Mouse (Mus musculus): ENCODE measurements around the gene Arhgef2. TPM values are rescaled to one million over a fixed set of nuclear protein-coding genes. Genes with fewer than 3 reads are reported as not detected.

The Arhgef2 gene
- polyA plus RNA-seq, 1 experiment: 361 TPM

GRCm38 (mm10) chr3:88622113-88622940 is 16.6 kb downstream of the Arhgef2 start:
- no peaks in the 10 kb centered on the region for H3K27me3 ChIP-seq (ENCODE audit: control insufficient read depth, insufficient read depth, insufficient read length)
- peak overlapping the region; percentile 96 for H3K4me2 ChIP-seq (ENCODE audit: low read depth)
- peak overlapping the region; percentile 94 for H3K4me3 ChIP-seq
- H3K79me2 ChIP-seq (ENCODE audit: control insufficient read depth, insufficient read depth): peaks cover 97% of the 10 kb centered on the region
- TF ChIP-seq POLR2AphosphoS2 (IDR thresholded peaks at IDR 0.05; ENCODE audit: insufficient read length, low read depth) (peak; percentile 69), MYOD1 (IDR thresholded peaks at IDR 0.05; ENCODE audit: control insufficient read depth in 1 of 3, insufficient read length in 2 of 3, low read depth in 2 of 3) (no peak)
- peak overlapping the region; percentile 62 for H3ac ChIP-seq (ENCODE audit: control insufficient read depth, insufficient read length)
- H3K36me3 ChIP-seq (ENCODE audit: control insufficient read depth, insufficient read depth): peaks cover 38% of the 10 kb centered on the region

GRCm38 (mm10) chr3:88622941-88623345 is 17.2 kb downstream of the Arhgef2 start:
- H3K4me3 ChIP-seq: peak overlapping the region; percentile 94
- peaks cover 34% of the 10 kb centered on the region for H3K36me3 ChIP-seq (ENCODE audit: control insufficient read depth, insufficient read depth)
- H3K79me2 ChIP-seq (ENCODE audit: control insufficient read depth, insufficient read depth): peaks cover 97% of the 10 kb centered on the region
- peak overlapping the region; percentile 62 for H3ac ChIP-seq (ENCODE audit: control insufficient read depth, insufficient read length)
- TF ChIP-seq POLR2A (IDR thresholded peaks at IDR 0.05; ENCODE audit: insufficient read length, low read depth) (peak; percentile 49), USF1 (IDR thresholded peaks at IDR 0.05; ENCODE audit: low read depth) (no peak), POLR2AphosphoS2 (IDR thresholded peaks at IDR 0.05; ENCODE audit: insufficient read length, low read depth) (peak; percentile 78), MYOD1 (IDR thresholded peaks at IDR 0.05; ENCODE audit: control insufficient read depth in 1 of 3, insufficient read length in 2 of 3, low read depth in 2 of 3) (peak in 1 of 3 experiments; percentile 58), TCF3 (IDR thresholded peaks at IDR 0.05; ENCODE audit: insufficient read length, low read depth) (no peak), REST (IDR thresholded peaks at IDR 0.05; ENCODE audit: insufficient read depth, insufficient read length) (no peak), MYOG (IDR thresholded peaks at IDR 0.05; ENCODE audit: control insufficient read depth in 1 of 3, insufficient read depth in 1 of 3, insufficient read length in 2 of 3, low read depth in 2 of 3) (peak in 2 of 3 experiments; percentile 26 to 67)
- no peaks in the 10 kb centered on the region for H3K27me3 ChIP-seq (ENCODE audit: control insufficient read depth, insufficient read depth, insufficient read length)
- peak overlapping the region; percentile 96 for H3K4me2 ChIP-seq (ENCODE audit: low read depth)

GRCm38 (mm10) chr3:88623346-88624135 is 17.8 kb downstream of the Arhgef2 start:
- peak overlapping the region; percentile 94 for H3K4me3 ChIP-seq
- no peaks in the 10 kb centered on the region for H3K27me3 ChIP-seq (ENCODE audit: control insufficient read depth, insufficient read depth, insufficient read length)
- TF ChIP-seq POLR2A (IDR thresholded peaks at IDR 0.05; ENCODE audit: insufficient read length, low read depth) (peak; percentile 42), TCF3 (IDR thresholded peaks at IDR 0.05; ENCODE audit: insufficient read length, low read depth) (no peak), E2F4 (IDR thresholded peaks at IDR 0.05; ENCODE audit: insufficient read depth) (no peak), POLR2AphosphoS2 (IDR thresholded peaks at IDR 0.05; ENCODE audit: insufficient read length, low read depth) (peak; percentile 54)
- peak overlapping the region; percentile 96 for H3K4me2 ChIP-seq (ENCODE audit: low read depth)
- H3K79me2 ChIP-seq (ENCODE audit: control insufficient read depth, insufficient read depth): peaks cover 97% of the 10 kb centered on the region
- peak overlapping the region; percentile 62 for H3ac ChIP-seq (ENCODE audit: control insufficient read depth, insufficient read length)
- peaks cover 29% of the 10 kb centered on the region for H3K36me3 ChIP-seq (ENCODE audit: control insufficient read depth, insufficient read depth)

- Histone ChIP-seq H3K27me3 (ENCODE audit: control insufficient read depth, insufficient read depth, insufficient read length) (no peaks in the 10 kb centered on the region), H3K4me3 (peak overlapping the region; percentile 94), H3K4me2 (ENCODE audit: low read depth) (peak overlapping the region; percentile 96), H3K79me2 (ENCODE audit: control insufficient read depth, insufficient read depth) (peaks cover 97% of the 10 kb centered on the region), H3ac (ENCODE audit: control insufficient read depth, insufficient read length) (peak overlapping the region; percentile 62), H3K36me3 (ENCODE audit: control insufficient read depth, insufficient read depth) (peaks cover 30% of the 10 kb centered on the region)
- TF ChIP-seq MAX (IDR thresholded peaks at IDR 0.05; ENCODE audit: low read depth) (no peak), CEBPB (IDR thresholded peaks at IDR 0.05; ENCODE audit: insufficient read depth, poor library complexity, severe bottlenecking) (no peak), SRF (IDR thresholded peaks at IDR 0.05; ENCODE audit: control insufficient read depth, insufficient read length, low read depth) (peak; percentile 45), E2F4 (IDR thresholded peaks at IDR 0.05; ENCODE audit: insufficient read depth) (no peak), MYOD1 (IDR thresholded peaks at IDR 0.05; ENCODE audit: control insufficient read depth in 1 of 3, insufficient read length in 2 of 3, low read depth in 2 of 3) (peak; percentile 58 to 92 (median 88)), USF1 (IDR thresholded peaks at IDR 0.05; ENCODE audit: low read depth) (no peak), REST (IDR thresholded peaks at IDR 0.05; ENCODE audit: insufficient read depth, insufficient read length) (no peak), MYOG (IDR thresholded peaks at IDR 0.05; ENCODE audit: control insufficient read depth in 1 of 3, insufficient read depth in 1 of 3, insufficient read length in 2 of 3, low read depth in 2 of 3) (peak; percentile 25 to 96 (median 92)), TCF12 (IDR thresholded peaks at IDR 0.05; ENCODE audit: insufficient read depth, poor library complexity, severe bottlenecking) (peak; percentile 55), TCF3 (IDR thresholded peaks at IDR 0.05; ENCODE audit: insufficient read length, low read depth) (no peak), POLR2A (IDR thresholded peaks at IDR 0.05; ENCODE audit: insufficient read length, low read depth) (peak; percentile 73), POLR2AphosphoS2 (IDR thresholded peaks at IDR 0.05; ENCODE audit: insufficient read length, low read depth) (peak; percentile 91)
These were observed 18.6 kb downstream of the Arhgef2 start for GRCm38 (mm10) chr3:88624324-88624723.

- peak overlapping the region; percentile 12 for H3ac ChIP-seq (ENCODE audit: control insufficient read depth, insufficient read length)
- H3K4me3 ChIP-seq: peak overlapping the region; percentile 94
- peaks cover 32% of the 10 kb centered on the region for H3K36me3 ChIP-seq (ENCODE audit: control insufficient read depth, insufficient read depth)
- TF ChIP-seq POLR2AphosphoS2 (IDR thresholded peaks at IDR 0.05; ENCODE audit: insufficient read length, low read depth): peak; percentile 69
- TF ChIP-seq MYOD1 (IDR thresholded peaks at IDR 0.05; ENCODE audit: control insufficient read depth in 1 of 3, insufficient read length in 2 of 3, low read depth in 2 of 3): peak in 2 of 3 experiments; percentile 41 to 64
- TF ChIP-seq POLR2A (IDR thresholded peaks at IDR 0.05; ENCODE audit: insufficient read length, low read depth): peak; percentile 60
- no peak for TF ChIP-seq REST (IDR thresholded peaks at IDR 0.05; ENCODE audit: insufficient read depth, insufficient read length)
- TF ChIP-seq MYOG (IDR thresholded peaks at IDR 0.05; ENCODE audit: control insufficient read depth in 1 of 3, insufficient read depth in 1 of 3, insufficient read length in 2 of 3, low read depth in 2 of 3): peak in 1 of 3 experiments; percentile 59
- H3K27me3 ChIP-seq (ENCODE audit: control insufficient read depth, insufficient read depth, insufficient read length): no peaks in the 10 kb centered on the region
- H3K79me2 ChIP-seq (ENCODE audit: control insufficient read depth, insufficient read depth): peaks cover 93% of the 10 kb centered on the region
- peak overlapping the region; percentile 96 for H3K4me2 ChIP-seq (ENCODE audit: low read depth)
These were observed 19.2 kb downstream of the Arhgef2 start for GRCm38 (mm10) chr3:88624951-88625350.
